ENCODE assay signal across 13 mouse cellular contexts in the genomic region with DNA sequence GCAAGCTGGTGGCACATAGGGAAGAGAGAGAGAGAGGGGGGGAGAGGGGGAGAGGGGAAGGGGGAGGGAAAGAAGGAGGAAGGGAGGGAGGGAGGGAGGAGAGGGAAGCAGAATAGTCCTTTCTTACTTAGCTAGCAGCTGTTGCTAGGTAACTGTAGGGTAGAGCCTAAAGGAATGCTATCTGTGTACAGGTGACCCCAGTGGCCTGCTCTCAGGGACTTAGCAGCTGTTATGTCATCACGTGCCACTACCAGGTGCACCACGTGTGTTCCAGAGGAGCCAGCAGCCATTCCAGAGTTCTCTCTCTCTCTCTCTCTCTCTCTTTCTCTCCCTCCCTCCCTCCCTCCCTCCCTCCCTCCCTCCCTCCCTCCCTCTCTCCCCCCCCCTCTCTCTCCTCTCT. TPM values are rescaled to one million over a fixed set of nuclear protein-coding genes. Genes with fewer than 3 reads are reported as not detected.
A peak's percentile ranks its signal among the peaks of the same experiment; 100 is the strongest.
DNase-seq lines count a peak whose midpoint lies in the region; ATAC-seq lines count a peak whose summit lies in the region.
"Had no signal": no experiment of that assay in that cellular context is flagged by ENCODE, and none has a peak within 500 bp of the region (broad histone marks: within the 10 kb centered on the region; RNA-seq: fewer than 3 reads in every experiment).

No protein-coding gene starts in this region.

- 15% methylated on average over 2 of the region's 2 CpGs for WGBS in kidney, embryonic 14.5 days
- 26% methylated on average over 2 of the region's 2 CpGs for WGBS in forebrain, embryonic 13.5 days
- WGBS in midbrain, embryonic 16.5 days, result 15% methylated on average over 2 of the region's 2 CpGs

- H3K9me3 ChIP-seq in kidney, embryonic 14.5 days (ENCODE audit: control insufficient read depth, low read length), result no peaks in the 10 kb centered on the region
- H3K9me3 ChIP-seq in forebrain, embryonic 13.5 days (replicated peaks), result no peaks in the 10 kb centered on the region
- no peaks in the 10 kb centered on the region for H3K9me3 ChIP-seq in midbrain, embryonic 16.5 days (replicated peaks; ENCODE audit: control insufficient read depth, low read length, poor library complexity, severe bottlenecking)
- H3K9me3 ChIP-seq: heart, embryonic 13.5 days had no signal

- no peak overlapping the region for H3K9ac ChIP-seq in kidney, embryonic 14.5 days (ENCODE audit: low read depth, low read length)
- H3K9ac ChIP-seq in forebrain, embryonic 13.5 days, result no peak overlapping the region
- no peak overlapping the region for H3K9ac ChIP-seq in midbrain, embryonic 16.5 days (ENCODE audit: low read depth, low read length)
- H3K9ac ChIP-seq: heart, embryonic 13.5 days had no signal

- no peak overlapping the region for H3K4me2 ChIP-seq in kidney, embryonic 14.5 days (replicated peaks; ENCODE audit: low read depth, low read length)
- H3K4me2 ChIP-seq in forebrain, embryonic 13.5 days, result no peak overlapping the region
- H3K4me2 ChIP-seq in midbrain, embryonic 16.5 days (ENCODE audit: low read length), result no peak overlapping the region
- H3K4me2 ChIP-seq: heart, embryonic 13.5 days had no signal

- ATAC-seq in kidney, embryonic 14.5 days (ENCODE audit: low FRiP score, low TSS enrichment), result no peak
- peak; percentile 66; the same call in 1 of the 2 replicates for ATAC-seq in forebrain, embryonic 13.5 days
- peak; percentile 84 for ATAC-seq in midbrain, embryonic 16.5 days
- no peak for ATAC-seq in megakaryocyte-erythroid progenitor cell, adult 5-6 weeks (replicated peaks; ENCODE audit: low FRiP score, low TSS enrichment, poor library complexity, severe bottlenecking)

- H3K4me3 ChIP-seq in kidney, embryonic 14.5 days (ENCODE audit: low read length), result no peak overlapping the region
- no peak overlapping the region for H3K4me3 ChIP-seq in forebrain, embryonic 13.5 days
- H3K4me3 ChIP-seq in midbrain, embryonic 16.5 days (ENCODE audit: low read depth, low read length), result no peak overlapping the region
- H3K4me3 ChIP-seq: heart, embryonic 13.5 days; megakaryocyte, embryonic 14.5 days had no signal

- H3K27ac ChIP-seq in kidney, embryonic 14.5 days (ENCODE audit: low read depth, low read length), result no peak overlapping the region
- no peak overlapping the region for H3K27ac ChIP-seq in forebrain, embryonic 13.5 days
- H3K27ac ChIP-seq in midbrain, embryonic 16.5 days (ENCODE audit: low read length), result no peak overlapping the region
- H3K27ac ChIP-seq: heart, embryonic 13.5 days had no signal

- H3K4me1 ChIP-seq in kidney, embryonic 14.5 days (ENCODE audit: control insufficient read depth, insufficient read depth, low read length), result peaks cover 3% of the 10 kb centered on the region; the same call in 1 of the 2 replicates
- 0 out of 2 replicates have a peak, but pooled peaks cover 3% of the 10 kb centered on the region for H3K4me1 ChIP-seq in forebrain, embryonic 13.5 days
- H3K4me1 ChIP-seq in midbrain, embryonic 16.5 days (ENCODE audit: control insufficient read depth, insufficient read depth, low read length), result no peaks in the 10 kb centered on the region
- H3K4me1 ChIP-seq: heart, embryonic 13.5 days had no signal

- peak; percentile 74 for DNase-seq in kidney, adult 11 months
- DNase-seq in kidney, adult 8-10 months, result peak; percentile 38 to 67
- no peak for DNase-seq in ovary, postnatal 14 days (ENCODE audit: low spot score)
- no peak for DNase-seq in adrenal gland, postnatal 4 days (ENCODE audit: low spot score in 2 of 2)
- DNase-seq: adrenal gland, postnatal 36 days; B cell, adult 2 months; cerebellum, postnatal 36 days had no signal

- no peaks in the 10 kb centered on the region for H3K27me3 ChIP-seq in kidney, embryonic 14.5 days (ENCODE audit: control insufficient read depth, insufficient read depth, low read length)
- no peaks in the 10 kb centered on the region for H3K27me3 ChIP-seq in forebrain, embryonic 13.5 days
- H3K27me3 ChIP-seq in midbrain, embryonic 16.5 days (ENCODE audit: control insufficient read depth, insufficient read depth, low read depth, low read length), result no peaks in the 10 kb centered on the region
- H3K27me3 ChIP-seq: heart, embryonic 13.5 days; megakaryocyte, embryonic 14.5 days had no signal

- H3K36me3 ChIP-seq in kidney, embryonic 14.5 days (ENCODE audit: control insufficient read depth, insufficient read depth, low read length), result no peaks in the 10 kb centered on the region
- no peaks in the 10 kb centered on the region for H3K36me3 ChIP-seq in forebrain, embryonic 13.5 days (ENCODE audit: poor library complexity, severe bottlenecking)
- no peaks in the 10 kb centered on the region for H3K36me3 ChIP-seq in midbrain, embryonic 16.5 days (ENCODE audit: control insufficient read depth, insufficient read depth, low read length)
- H3K36me3 ChIP-seq: heart, embryonic 13.5 days had no signal

RNA-seq across cellular contexts. Expression of gene Zmym5, which starts 33.0 kb away (rescaled TPM):
- polyA plus RNA-seq in kidney, embryonic 14.5 days (2014; fragmentation: Nextera tagmentation; extraction: Ambion mirVana), result 27.4 and 31.5 TPM in 2 replicates
- 31.6 and 32.5 TPM in 2 replicates for polyA plus RNA-seq in forebrain, embryonic 13.5 days (2015; fragmentation: Nextera tagmentation; extraction: Ambion mirVana)
- 36.4 and 38.5 TPM in 2 replicates for polyA plus RNA-seq in midbrain, embryonic 16.5 days (2015; fragmentation: Nextera tagmentation; extraction: Ambion mirVana)
- 30.1 and 31.3 TPM in 2 replicates for total RNA-seq in megakaryocyte-erythroid progenitor cell, adult 5-6 weeks (2014; fragmentation: Nextera tagmentation)
- 24.9 and 41.6 TPM in 2 replicates for total RNA-seq in megakaryocyte-erythroid progenitor cell, adult 5-6 weeks (2017)
- total RNA-seq in adrenal gland, postnatal 4 days (2021), result 10 to 100 TPM; 46.6 to 47.5 TPM

RNA-seq across cellular contexts. Expression of gene Zmym2, which starts 41.9 kb away (rescaled TPM):
- 37.1 and 50.5 TPM in 2 replicates for polyA plus RNA-seq in kidney, embryonic 14.5 days (2014; fragmentation: Nextera tagmentation; extraction: Ambion mirVana)
- 77.8 and 78.3 TPM in 2 replicates for polyA plus RNA-seq in forebrain, embryonic 13.5 days (2015; fragmentation: Nextera tagmentation; extraction: Ambion mirVana)
- 64.3 and 68.3 TPM in 2 replicates for polyA plus RNA-seq in midbrain, embryonic 16.5 days (2015; fragmentation: Nextera tagmentation; extraction: Ambion mirVana)
- 53.6 and 53.7 TPM in 2 replicates for total RNA-seq in megakaryocyte-erythroid progenitor cell, adult 5-6 weeks (2014; fragmentation: Nextera tagmentation)
- total RNA-seq in megakaryocyte-erythroid progenitor cell, adult 5-6 weeks (2017), result 37.3 and 63.3 TPM in 2 replicates
- 10 to 100 TPM; 66.3 to 71.8 TPM for total RNA-seq in adrenal gland, postnatal 4 days (2021)

Comparison
In these comparisons a context has a peak if more than half of its experiments do, and no peak if none do; other contexts are left out.
1. DNase-seq: peak in kidney, adult 11 months (single experiment) and kidney, adult 8-10 months (2 of 2); none in ovary, postnatal 14 days (single experiment) and adrenal gland, postnatal 4 days (0 of 2).
2. ATAC-seq: peak in forebrain, embryonic 13.5 days (single experiment) and midbrain, embryonic 16.5 days (single experiment); none in kidney, embryonic 14.5 days (single experiment) and megakaryocyte-erythroid progenitor cell, adult 5-6 weeks (single experiment).